Mouse (Mus musculus) gastrocnemius, postnatal 14 days (tissue): ENCODE data around the gene Gm6676. TPM values are rescaled to one million over a fixed set of nuclear protein-coding genes. Genes with fewer than 3 reads are reported as not detected.
"Not testable (repeated sequence)": the region's sequence is repeated elsewhere in the genome, so short reads cannot be mapped to it uniquely, and the experiment has no call there.

Source experiments
- DNase-seq: peaks from one replicate; pipeline ENCODE4 v3.0.0; 2021; ENCODE audit warnings: mixed read lengths
- intact Hi-C: fragments of 180-260 bp; cut with DNase I; formaldehyde crosslinking; loops from one replicate; pipeline ENCODE4 v1.15.1; 2025; ENCODE audit warnings: low total_unique reads
- long read RNA-seq, 2 experiments: library from polyadenylated mRNA; stranded (forward); transcript quantifications; one replicate each; pipeline ENCODE4 v2.0.0; 2021
- total RNA-seq, 2 experiments: library from RNA; stranded (reverse); gene quantifications; 2 replicates each; pipeline ENCODE4 v1.2.3; 2021

Gene Gm6676
- not detected for total RNA-seq
- long read RNA-seq, experiment 1, result 0 reads
- long read RNA-seq, experiment 2, result 0 reads

GRCm38 (mm10) chr14:7125312-7125711, at the start of gene Gm6676:
Gene Gm6676, minus strand, starts transcription at chr14:7125412.
- intact Hi-C loops, DNase-seq: not testable (repeated sequence)

GRCm38 (mm10) chr14:7174483-7174971, 49.3 kb upstream of the Gm6676 start, which contains the start of gene Gm3512:
Gene Gm3512, minus strand, starts transcription at chr14:7174533.
- DNase-seq, intact Hi-C loops: not testable (repeated sequence)

- intact Hi-C loops, DNase-seq: not testable (repeated sequence)
Measured at GRCm38 (mm10) chr14:7105124-7105802, 19.9 kb downstream of the Gm6676 start.

- intact Hi-C loops, result not testable (repeated sequence)
Measured at GRCm38 (mm10) chr14:7100521-7100920, 24.7 kb downstream of the Gm6676 start, which contains the start of gene Gm3696. Gene Gm3696, minus strand, starts transcription at chr14:7100621.

More at GRCm38 (mm10) chr14:7100521-7100920, 24.7 kb downstream of the Gm6676 start, which contains the start of gene Gm3696:
- not testable (repeated sequence) for DNase-seq

Other genes starting within 250 kb of the Gm6676 start
- under 1 TPM; 0.39 to 0.84 TPM for gene Gm3667, start 235.4 kb downstream of the Gm6676 start, total RNA-seq
- gene Gm6356, start 151.6 kb downstream of the Gm6676 start, total RNA-seq, result not detected
- gene Gm10406, start 98.0 kb downstream of the Gm6676 start, total RNA-seq, result under 1 TPM in 1 of 2 experiments, not detected in 1; 0.25 TPM
- not detected for gene Gm3685, start 80.4 kb downstream of the Gm6676 start, total RNA-seq
- gene Gm3696, start 24.8 kb downstream of the Gm6676 start, total RNA-seq, result under 1 TPM in 1 of 2 experiments, not detected in 1; 0.64 TPM
- gene Gm3512, start 49.1 kb upstream of the Gm6676 start, total RNA-seq, result under 1 TPM in 1 of 2 experiments, not detected in 1; 0.18 TPM
- gene Gm16434, start 69.1 kb upstream of the Gm6676 start, total RNA-seq, result not detected
- gene Gm3727, start 139.3 kb upstream of the Gm6676 start, total RNA-seq, result not detected
- under 1 TPM in 1 of 2 experiments, not detected in 1; 0.21 TPM for gene Gm3739, start 189.6 kb upstream of the Gm6676 start, total RNA-seq
- gene Gm5797, start 207.0 kb upstream of the Gm6676 start, total RNA-seq, result not detected
- gene Gm8374, start 239.7 kb upstream of the Gm6676 start, total RNA-seq, result not detected